Mouse (Mus musculus) brain, embryonic 14.5 days (tissue): ENCODE results near the gene Rxrb. TPM values are rescaled to one million over a fixed set of nuclear protein-coding genes. Genes with fewer than 3 reads are reported as not detected.
A peak's percentile ranks its signal among the peaks of the same experiment; 100 is the strongest.

Experiments used
- DNase-seq: peaks from one replicate; pipeline ENCODE4 v3.0.0-alpha.2; 2011; ENCODE audit warnings: low read depth
- CTCF ChIP-seq: fragments of 200-500 bp; IDR thresholded peaks from 2 replicates; pipeline ENCODE4 v1.5.1; 2012; ENCODE audit warnings: inconsistent platforms, mild to moderate bottlenecking, moderate library complexity, borderline replicate concordance; ENCODE audit not compliant: insufficient read depth, insufficient read length; ENCODE audit errors: extremely low read depth
- POLR2A ChIP-seq: fragments of 200-500 bp; IDR thresholded peaks from 2 replicates; pipeline ENCODE4 v1.6.1; 2012; ENCODE audit warnings: mild to moderate bottlenecking, inconsistent platforms, borderline replicate concordance; ENCODE audit not compliant: poor library complexity, insufficient read depth, insufficient read length, severe bottlenecking; ENCODE audit errors: extremely low read depth
- polyA plus RNA-seq: library from polyadenylated mRNA; depleted of rRNA; stranded (reverse); fragments of >200 nt; gene quantifications from 2 replicates; pipeline ENCODE4 v1.2.3, GENCODE M21; 2012

Gene Rxrb
- polyA plus RNA-seq, 1 experiment = 83.9 TPM

DNA sequence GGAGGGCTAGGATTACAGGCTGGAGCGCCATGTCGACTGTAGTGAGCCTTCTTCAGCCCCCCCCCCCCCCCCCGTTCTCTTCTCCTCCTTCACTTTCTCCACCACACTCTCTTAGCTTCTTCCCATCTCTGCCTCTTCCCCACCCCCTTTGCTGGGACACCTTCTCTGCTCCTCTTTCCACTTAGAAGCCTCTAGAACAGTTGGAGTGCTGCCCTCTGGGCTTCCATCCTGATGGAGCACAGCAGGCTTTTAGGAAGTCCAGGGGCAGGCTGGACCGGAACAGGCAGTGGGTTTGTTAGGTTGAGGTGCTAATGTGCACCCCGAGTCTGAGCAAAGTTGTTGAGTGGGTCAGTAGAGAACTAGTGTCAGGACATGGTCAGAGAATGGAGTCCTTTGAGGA, 21.5 kb upstream of the Rxrb start:
- no peak for DNase-seq
- TF ChIP-seq POLR2A = no peak

DNA sequence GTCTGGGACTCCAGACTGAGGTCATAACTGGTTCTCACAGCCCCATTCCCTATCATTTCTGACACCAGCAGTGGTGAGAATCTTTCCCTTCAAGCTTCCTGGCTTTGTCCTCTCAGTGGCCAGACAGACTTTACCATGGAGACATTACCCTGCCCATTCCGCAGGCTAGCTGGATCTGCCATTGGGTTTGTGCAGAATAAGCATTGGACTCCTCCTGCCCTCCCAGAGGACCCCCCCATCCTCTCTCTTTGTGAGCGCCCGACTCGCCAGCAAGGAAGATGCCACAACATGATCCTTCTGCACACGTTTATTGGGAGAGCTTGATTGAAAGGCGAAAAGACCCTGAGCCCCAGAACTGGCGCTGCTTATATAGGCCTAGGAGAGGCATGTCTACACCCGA, 18.2 kb upstream of the Rxrb start:
- no peak for TF ChIP-seq CTCF
- no peak for TF ChIP-seq POLR2A

DNA sequence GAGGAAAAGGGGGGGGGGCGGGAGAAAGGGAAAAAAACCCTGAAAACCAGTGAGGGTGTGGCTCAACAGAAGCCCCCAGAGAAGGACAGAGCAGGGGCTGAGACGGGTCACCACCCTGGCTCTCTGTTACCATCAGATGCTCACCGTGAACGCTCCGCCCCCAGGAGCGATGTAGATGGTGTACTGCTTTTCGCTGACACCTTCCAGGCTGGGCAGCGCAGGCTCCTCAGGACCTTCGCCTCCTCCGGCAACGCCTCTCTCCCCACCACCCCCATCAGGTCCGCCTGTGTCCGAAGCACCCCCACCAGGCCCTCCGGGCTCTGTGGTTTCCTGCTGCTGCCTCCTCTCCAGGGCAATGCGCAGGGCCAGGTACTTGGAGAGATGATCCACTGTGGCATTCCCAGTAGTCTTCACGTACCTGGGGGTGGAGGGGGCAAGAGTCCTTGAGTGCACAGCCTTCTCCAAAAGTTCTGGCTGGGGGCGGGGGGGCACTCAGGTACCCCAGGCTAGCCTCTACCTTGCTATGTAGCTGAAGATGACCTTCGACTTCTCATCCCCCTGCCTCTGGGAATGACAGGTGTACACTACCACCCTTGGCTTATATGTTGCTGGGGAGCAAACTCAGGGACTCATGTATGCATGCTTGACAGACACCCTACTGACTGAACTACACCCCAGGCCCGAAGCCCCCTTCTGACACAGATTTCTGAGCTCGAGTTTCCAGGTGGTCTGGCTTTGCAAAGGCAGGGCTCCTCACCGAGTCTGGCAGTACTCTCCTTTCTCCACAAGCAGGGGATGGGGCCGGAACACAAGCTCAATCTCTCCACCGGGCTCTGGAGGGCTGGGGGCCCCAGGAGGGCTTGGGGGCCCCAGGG, 9.8 kb upstream of the Rxrb start:
- TF ChIP-seq CTCF = no peak
- no peak for TF ChIP-seq POLR2A

More for the DNA sequence above, 18.2 kb upstream of the Rxrb start:
- DNase-seq = no peak

DNA sequence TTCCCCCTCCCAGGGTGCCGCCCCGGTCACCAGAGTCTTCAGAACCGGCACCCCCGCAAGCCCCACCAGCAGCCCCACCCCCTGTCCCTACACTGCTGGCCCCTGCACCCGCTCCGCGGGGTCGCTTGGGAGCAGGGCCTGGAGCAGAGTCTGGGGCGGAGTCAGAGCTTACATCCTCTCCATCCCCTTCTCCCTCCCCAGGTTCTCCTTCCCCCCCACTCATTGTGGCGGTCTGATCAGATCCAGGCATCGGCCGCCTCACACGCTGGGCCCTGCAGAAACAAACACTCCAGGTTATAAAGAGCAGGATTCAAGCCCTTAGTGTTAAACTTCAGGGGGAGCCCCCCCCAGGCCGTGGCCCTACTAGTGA, 9.2 kb upstream of the Rxrb start:
- no peak for DNase-seq
- TF ChIP-seq POLR2A (no peak), CTCF (no peak)

More for the DNA sequence above, 9.8 kb upstream of the Rxrb start:
- no peak for DNase-seq

DNA sequence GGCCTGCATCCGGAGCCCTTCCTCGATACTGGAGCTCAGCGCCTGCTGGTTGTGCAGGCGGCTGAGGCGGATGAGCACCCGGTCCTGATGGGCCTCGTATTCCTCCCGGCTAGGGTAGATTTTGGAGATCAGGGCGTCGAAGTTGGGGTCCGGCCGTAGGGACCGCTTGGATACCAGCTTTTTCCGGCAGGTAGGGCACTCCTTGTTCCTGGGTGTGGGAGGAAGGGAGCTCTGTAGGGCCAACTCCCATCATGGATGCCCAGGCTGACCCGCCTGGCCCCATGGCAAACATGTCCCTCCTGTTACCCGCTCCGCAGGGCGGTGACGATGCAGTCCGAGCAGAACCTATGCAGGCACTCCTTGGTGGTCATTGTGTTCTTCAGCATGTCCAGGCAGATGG, 8.6 kb upstream of the Rxrb start:
- no peak for DNase-seq
- no peak for TF ChIP-seq POLR2A
- TF ChIP-seq CTCF = no peak

DNA sequence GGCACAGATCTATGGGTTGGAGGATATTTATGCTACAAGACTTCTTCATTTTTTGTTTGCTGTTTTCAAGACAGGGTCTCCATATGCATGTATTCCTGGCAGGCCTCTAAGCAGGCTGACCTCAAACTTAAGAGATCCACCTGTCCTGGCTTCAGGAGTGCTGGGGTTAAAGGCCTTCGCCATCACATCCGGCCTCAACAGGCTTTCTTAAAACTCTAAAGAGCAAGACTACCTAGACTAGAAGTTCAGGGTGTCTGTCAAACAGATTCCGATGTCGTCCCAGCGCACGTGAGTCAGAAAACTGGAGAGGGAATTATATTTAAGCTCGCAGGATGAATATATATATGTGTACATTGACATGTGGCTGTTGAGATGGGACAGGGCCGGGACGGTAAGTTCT, 7.9 kb upstream of the Rxrb start:
- no peak for DNase-seq
- TF ChIP-seq POLR2A (no peak), CTCF (no peak)

DNA sequence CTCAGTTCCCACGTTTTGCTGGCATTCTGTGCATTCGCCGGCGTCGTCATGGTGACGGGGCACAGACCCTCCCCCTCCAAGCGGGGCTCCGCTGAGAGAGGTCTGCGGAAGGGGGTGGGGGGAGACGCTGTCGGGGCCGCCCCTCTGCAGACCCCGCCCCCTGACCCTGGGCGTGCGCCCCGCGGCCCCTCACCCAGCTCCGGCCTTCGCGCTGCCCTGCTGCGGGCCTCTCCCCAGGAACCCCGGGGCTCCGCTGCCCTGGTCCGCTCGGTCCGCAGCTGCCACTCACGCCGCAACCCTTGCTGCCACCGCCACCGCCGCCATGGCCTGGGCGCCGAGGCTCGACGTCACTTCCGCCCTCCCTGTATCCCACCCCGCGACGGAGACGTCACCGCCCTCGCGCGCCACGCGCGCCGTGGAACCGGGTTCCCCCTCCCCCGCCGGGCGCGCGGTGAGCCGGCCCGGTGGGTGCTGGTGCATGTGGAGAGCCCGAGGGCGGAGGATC, 7.2 kb upstream of the Rxrb start, which contains the start of gene Ring1:
Ring1 (minus strand) TSS at position 364 of the 505 bp plus-strand sequence.
- TF ChIP-seq POLR2A (peak; percentile 92), CTCF (no peak)
- DNase-seq = peak; percentile 96

DNA sequence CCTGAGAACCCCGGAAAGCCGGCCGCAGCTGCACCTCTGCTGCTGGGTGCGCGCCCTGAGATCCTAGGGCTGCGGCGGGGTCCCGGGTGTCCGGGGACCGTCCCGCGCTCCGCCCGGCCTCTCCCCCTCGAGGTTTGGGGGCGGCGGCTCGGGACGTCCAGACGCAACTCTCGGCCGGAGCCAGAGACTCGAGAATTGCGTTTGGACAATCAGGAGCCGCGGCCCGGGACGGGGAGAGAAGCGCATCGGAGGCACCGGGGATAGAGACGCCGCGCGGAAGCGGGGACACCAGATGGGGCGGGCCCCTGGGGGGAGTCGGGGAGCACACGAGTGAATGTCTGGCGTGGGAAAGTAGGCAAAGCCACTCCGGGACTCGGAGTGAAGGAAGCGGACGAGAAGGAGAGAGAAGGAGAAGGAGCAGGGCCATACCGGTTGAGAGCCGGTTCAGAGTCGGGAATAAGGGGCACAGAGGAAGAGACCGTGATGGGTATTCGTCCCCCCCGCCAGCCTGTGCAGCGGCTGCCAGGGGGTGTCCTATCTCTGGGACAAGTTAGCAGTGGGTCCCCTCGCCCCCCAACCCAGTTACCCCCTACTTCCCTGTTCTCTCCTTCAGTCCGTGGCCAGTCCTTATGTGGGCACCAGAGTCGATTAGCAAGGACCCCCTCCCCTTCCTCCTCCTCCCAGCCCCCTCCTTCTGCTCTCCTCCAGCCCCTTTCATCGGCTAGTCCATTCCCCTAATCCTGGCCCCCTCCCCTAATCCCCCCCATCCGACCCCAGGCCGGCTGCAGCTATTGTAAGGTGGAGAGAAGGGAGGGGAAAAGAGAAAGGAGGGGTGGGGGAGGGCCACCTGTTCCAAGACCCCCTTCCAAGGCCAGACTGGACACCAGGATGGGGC, 6.5 kb upstream of the Rxrb start:
- TF ChIP-seq CTCF = no peak
- no peak for TF ChIP-seq POLR2A
- peak; percentile 94 for DNase-seq

DNA sequence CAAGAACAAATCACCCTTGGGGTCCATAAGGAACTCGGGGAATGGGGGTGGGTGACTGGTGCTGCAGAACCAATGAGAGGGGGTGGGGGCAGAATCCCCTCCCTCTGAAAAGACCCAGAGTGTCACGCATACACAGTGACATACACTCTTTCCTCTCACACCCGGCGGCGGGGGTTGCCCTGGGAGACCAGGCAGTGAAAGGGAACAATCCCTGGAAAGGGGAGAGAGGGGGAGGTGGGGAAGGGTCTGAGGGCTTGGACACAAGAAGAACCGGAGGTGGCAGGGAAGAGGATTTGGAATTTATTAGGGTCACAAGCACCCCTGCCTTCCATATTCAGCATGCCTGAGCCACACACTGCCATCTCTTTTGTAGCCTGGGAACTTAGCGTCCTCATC, 5.9 kb upstream of the Rxrb start:
- no peak for DNase-seq
- TF ChIP-seq CTCF = no peak
- TF ChIP-seq POLR2A = no peak

DNA sequence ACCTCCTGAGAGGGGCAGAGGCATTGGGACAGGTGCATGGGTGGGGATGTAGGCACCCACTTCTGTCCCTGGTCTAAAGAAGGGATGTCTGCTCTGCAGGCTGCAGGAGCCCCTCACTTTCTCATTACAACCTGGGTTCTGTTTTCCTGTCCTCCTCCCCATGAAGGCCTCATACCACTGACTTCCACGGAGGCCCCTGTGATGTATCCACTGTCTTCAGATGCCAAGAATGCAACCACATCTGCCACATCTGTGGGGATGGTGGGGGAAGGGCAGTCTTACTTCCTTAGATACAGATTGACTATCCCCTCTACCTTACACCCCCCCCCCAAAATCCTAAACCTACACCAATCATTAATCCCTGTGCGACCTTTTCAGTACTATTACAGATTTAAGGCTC, 5.4 kb upstream of the Rxrb start:
- TF ChIP-seq POLR2A (no peak), CTCF (no peak)
- DNase-seq = no peak

DNA sequence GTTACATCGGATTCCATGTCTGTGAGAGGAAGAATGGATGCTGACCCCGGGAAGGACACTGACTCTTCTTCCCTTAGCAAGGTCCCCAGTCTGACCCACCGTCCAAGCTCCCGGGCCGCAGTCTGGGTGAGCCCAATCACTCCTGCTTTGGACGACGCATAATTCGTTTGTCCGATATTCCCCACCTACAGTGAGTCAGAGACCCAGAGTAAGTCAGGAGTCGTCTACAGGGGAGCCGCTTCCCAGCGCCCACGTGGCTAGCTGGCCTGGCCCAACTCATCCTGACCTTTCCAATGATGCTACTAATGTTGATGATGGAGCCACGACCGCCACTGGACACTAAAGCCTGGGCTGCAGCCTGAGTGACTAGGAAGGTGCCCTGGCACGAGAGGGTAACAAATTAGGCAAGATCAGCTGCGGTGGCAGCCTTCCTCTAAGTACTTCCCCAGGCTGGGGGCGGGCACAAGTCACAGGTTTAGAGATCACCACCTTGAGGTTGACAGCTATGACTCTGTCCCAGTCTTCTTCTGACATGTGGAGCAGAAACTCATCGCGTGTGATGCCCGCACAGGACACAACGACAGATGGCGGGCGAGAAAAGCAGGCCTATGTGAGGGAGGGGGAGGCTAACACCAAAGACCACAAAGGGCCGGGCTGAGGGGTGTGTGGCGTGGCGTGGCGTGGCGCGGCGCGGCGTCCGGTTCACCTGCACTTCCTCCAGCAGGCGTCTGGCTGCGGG, 4.5 kb upstream of the Rxrb start:
- TF ChIP-seq CTCF (no peak), POLR2A (no peak)
- DNase-seq = no peak

DNA sequence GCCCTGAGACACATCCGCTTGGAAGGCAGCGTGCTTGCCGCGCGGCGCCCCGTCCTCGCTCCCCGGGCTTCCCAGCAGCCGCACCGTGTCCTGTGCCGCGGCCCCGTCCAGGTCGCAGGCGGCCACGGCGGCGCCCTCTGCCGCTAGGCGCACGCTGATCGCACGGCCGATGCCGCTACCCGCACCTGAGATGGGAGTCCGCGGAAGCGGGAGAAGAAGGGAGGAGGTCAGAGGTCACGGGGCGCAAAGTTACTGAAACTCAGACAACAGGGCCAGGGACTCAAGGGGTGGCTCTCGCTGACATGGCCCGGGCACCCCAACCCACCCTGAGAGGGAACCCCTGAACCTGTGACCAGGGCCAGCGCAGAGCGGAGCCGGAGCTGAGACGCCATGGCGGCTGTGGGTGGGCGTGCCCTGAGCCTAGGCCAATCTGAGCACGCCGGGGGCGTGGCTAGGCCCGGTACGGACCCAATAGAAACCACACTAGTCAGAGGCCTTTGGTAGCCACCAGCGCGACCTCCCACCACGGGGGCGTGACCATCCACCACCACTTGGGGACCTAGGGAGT, 3.9 kb upstream of the Rxrb start, which contains the start of gene H2-Ke6:
H2-Ke6 (minus strand) TSS at position 405 of the 568 bp plus-strand sequence.
- DNase-seq = peak; percentile 96
- peak; percentile 12; the same call in 1 of the 2 replicates for TF ChIP-seq CTCF
- peak; percentile 28; the same call in 1 of the 2 replicates for TF ChIP-seq POLR2A
